Mouse (Mus musculus) intestine, embryonic 14.5 days (tissue): ENCODE measurements at regions not wholly inside any gene's neighbourhood (a gene's known extent, or its start where the extent isn't known, plus 50 kb on each side); places are given as distances from the start of the nearest gene placed in this dataset.

Experiments
- ATAC-seq: fragments of 200-750 bp; cut with Nextera tagmentation; replicated peaks from 2 replicates; pipeline ENCODE4 v1.8.0; 2017; ENCODE audit warnings: low read depth, moderate number of reproducible peaks, moderate TSS enrichment, moderate library complexity; ENCODE audit not compliant: low FRiP score, low TSS enrichment
- DNase-seq: peaks from one replicate; pipeline ENCODE4 v3.0.0-alpha.2; 2018; ENCODE audit warnings: low spot score
- H3K27ac ChIP-seq: fragments of 300-500 bp; sonication (generic); 2 replicates; pipeline ENCODE4 v1.5.1; 2014; ENCODE audit warnings: low read depth, mild to moderate bottlenecking, control low read depth
- H3K27me3 ChIP-seq: fragments of 300-500 bp; sonication (generic); replicated peaks from 2 replicates; pipeline ENCODE4 v1.6.1; 2014; ENCODE audit warnings: low read length, control low read depth; ENCODE audit not compliant: control insufficient read depth, insufficient read depth
- H3K36me3 ChIP-seq: fragments of 300-500 bp; sonication (generic); 2 replicates; pipeline ENCODE4 v1.6.1; 2014; ENCODE audit warnings: low read length, control low read depth; ENCODE audit not compliant: control insufficient read depth, insufficient read depth
- H3K4me1 ChIP-seq: fragments of 300-500 bp; sonication (generic); replicated peaks from 2 replicates; pipeline ENCODE4 v1.6.1; 2014; ENCODE audit warnings: low read length, control low read depth, mixed read lengths; ENCODE audit not compliant: control insufficient read depth, insufficient read depth
- H3K4me2 ChIP-seq: fragments of 300-500 bp; sonication (generic); 2 replicates; pipeline ENCODE4 v1.6.1; 2014; ENCODE audit warnings: low read length
- H3K4me3 ChIP-seq: fragments of 300-500 bp; sonication (generic); 2 replicates; pipeline ENCODE4 v1.5.1; 2014; ENCODE audit warnings: low read depth, low read length, control low read depth, mixed read lengths
- H3K9ac ChIP-seq: fragments of 300-500 bp; sonication (generic); 2 replicates; pipeline ENCODE4 v1.6.1; 2014; ENCODE audit warnings: mild to moderate bottlenecking, low read length
- H3K9me3 ChIP-seq: fragments of 300-500 bp; sonication (generic); 2 replicates; pipeline ENCODE4 v1.6.1; 2016; ENCODE audit warnings: low read length, control low read depth; ENCODE audit not compliant: control insufficient read depth
- WGBS: fragments of 180-500 bp; shearing (Covaris S2); extraction: QIAGEN DNeasy Blood & Tissue Kit; methylation state at CpG from one replicate; pipeline ENCODE4 v1.1.7; 2014; 5-methylcytosine and 5-hydroxymethylcytosine counted together

GRCm38 (mm10) chr3:147838816-147839215, 986.6 kb downstream of the Ttll7 start:
- H3K36me3 ChIP-seq: no peaks in the 10 kb centered on the region
- H3K4me2 ChIP-seq: no peak overlapping the region
- no peak overlapping the region for H3K27ac ChIP-seq
- DNase-seq: no peak
- H3K4me1 ChIP-seq: no peaks in the 10 kb centered on the region; the same call in 1 of the 2 replicates
- H3K9ac ChIP-seq: no peak overlapping the region
- no peaks in the 10 kb centered on the region for H3K9me3 ChIP-seq
- H3K4me3 ChIP-seq: no peak overlapping the region
- H3K27me3 ChIP-seq: no peaks in the 10 kb centered on the region
- no peak for ATAC-seq
- 71% methylated on average over 4 of the region's 4 CpGs for WGBS

GRCm38 (mm10) chr3:147835716-147836115, 983.5 kb downstream of the Ttll7 start:
- Histone ChIP-seq H3K9ac (no peak overlapping the region), H3K27me3 (no peaks in the 10 kb centered on the region), H3K27ac (no peak overlapping the region), H3K4me1 (no peaks in the 10 kb centered on the region; the same call in 1 of the 2 replicates), H3K36me3 (no peaks in the 10 kb centered on the region), H3K4me2 (no peak overlapping the region), H3K4me3 (no peak overlapping the region), H3K9me3 (no peaks in the 10 kb centered on the region)
- 95% methylated on average over 2 of the region's 2 CpGs for WGBS
- DNase-seq (no peak), ATAC-seq (no peak)

GRCm38 (mm10) chr3:147825337-147825736, 973.2 kb downstream of the Ttll7 start:
- H3K27me3 ChIP-seq: no peaks in the 10 kb centered on the region
- no peaks in the 10 kb centered on the region for H3K9me3 ChIP-seq
- H3K4me1 ChIP-seq: no peaks in the 10 kb centered on the region
- H3K9ac ChIP-seq: no peak overlapping the region
- no peak overlapping the region for H3K4me2 ChIP-seq
- ATAC-seq (no peak), DNase-seq (no peak)
- no peak overlapping the region for H3K4me3 ChIP-seq
- WGBS: 74% methylated on average over 1 of the region's 1 CpGs
- no peak overlapping the region for H3K27ac ChIP-seq
- H3K36me3 ChIP-seq: no peaks in the 10 kb centered on the region

GRCm38 (mm10) chr3:147824451-147824850, 972.3 kb downstream of the Ttll7 start:
- no peak overlapping the region for H3K9ac ChIP-seq
- H3K4me2 ChIP-seq: no peak overlapping the region
- no peaks in the 10 kb centered on the region for H3K36me3 ChIP-seq
- DNase-seq (no peak), ATAC-seq (no peak)
- H3K27me3 ChIP-seq: no peaks in the 10 kb centered on the region
- no peak overlapping the region for H3K4me3 ChIP-seq
- H3K4me1 ChIP-seq: no peaks in the 10 kb centered on the region
- H3K27ac ChIP-seq: no peak overlapping the region
- no peaks in the 10 kb centered on the region for H3K9me3 ChIP-seq

- ATAC-seq: no peak
- H3K4me3 ChIP-seq: no peak overlapping the region
- no peak for DNase-seq
- no peak overlapping the region for H3K27ac ChIP-seq
- H3K36me3 ChIP-seq: no peaks in the 10 kb centered on the region
- no peaks in the 10 kb centered on the region for H3K4me1 ChIP-seq
- H3K9me3 ChIP-seq: no peaks in the 10 kb centered on the region
- no peaks in the 10 kb centered on the region for H3K27me3 ChIP-seq
- no peak overlapping the region for H3K4me2 ChIP-seq
- H3K9ac ChIP-seq: no peak overlapping the region
Measured at GRCm38 (mm10) chr3:147814080-147814650, 962.0 kb downstream of the Ttll7 start.

GRCm38 (mm10) chr3:147802546-147802945, 950.4 kb downstream of the Ttll7 start:
- DNase-seq (no peak), ATAC-seq (no peak)
- Histone ChIP-seq H3K4me1 (no peaks in the 10 kb centered on the region), H3K27me3 (no peaks in the 10 kb centered on the region), H3K9me3 (no peaks in the 10 kb centered on the region), H3K4me3 (no peak overlapping the region), H3K9ac (no peak overlapping the region), H3K36me3 (no peaks in the 10 kb centered on the region), H3K27ac (no peak overlapping the region), H3K4me2 (no peak overlapping the region)
- WGBS: 88% methylated on average over 4 of the region's 4 CpGs

- DNase-seq (no peak), ATAC-seq (no peak)
- no peaks in the 10 kb centered on the region for H3K9me3 ChIP-seq
- H3K27me3 ChIP-seq: no peaks in the 10 kb centered on the region
- WGBS: 78% methylated on average over 8 of the region's 8 CpGs
- H3K4me2 ChIP-seq: no peak overlapping the region
- H3K36me3 ChIP-seq: no peaks in the 10 kb centered on the region
- no peak overlapping the region for H3K4me3 ChIP-seq
- no peaks in the 10 kb centered on the region for H3K4me1 ChIP-seq
- H3K9ac ChIP-seq: no peak overlapping the region
- H3K27ac ChIP-seq: no peak overlapping the region
Measured at GRCm38 (mm10) chr3:147796524-147796923, 944.4 kb downstream of the Ttll7 start.

- no peak overlapping the region for H3K9ac ChIP-seq
- no peak for DNase-seq
- H3K4me1 ChIP-seq: no peaks in the 10 kb centered on the region
- H3K4me2 ChIP-seq: no peak overlapping the region
- no peaks in the 10 kb centered on the region for H3K27me3 ChIP-seq
- no peak overlapping the region for H3K4me3 ChIP-seq
- no peak for ATAC-seq
- no peaks in the 10 kb centered on the region for H3K9me3 ChIP-seq
- H3K27ac ChIP-seq: no peak overlapping the region
- no peaks in the 10 kb centered on the region for H3K36me3 ChIP-seq
Measured at GRCm38 (mm10) chr3:147795116-147795515, 942.9 kb downstream of the Ttll7 start.

- H3K27ac ChIP-seq: no peak overlapping the region
- H3K4me2 ChIP-seq: no peak overlapping the region
- H3K27me3 ChIP-seq: no peaks in the 10 kb centered on the region
- no peak for DNase-seq
- ATAC-seq: no peak
- H3K9ac ChIP-seq: no peak overlapping the region
- H3K36me3 ChIP-seq: no peaks in the 10 kb centered on the region
- H3K9me3 ChIP-seq: no peaks in the 10 kb centered on the region
- no peaks in the 10 kb centered on the region for H3K4me1 ChIP-seq
- no peak overlapping the region for H3K4me3 ChIP-seq
- 70% methylated on average over 2 of the region's 2 CpGs for WGBS
Measured at GRCm38 (mm10) chr3:147786555-147786954, 934.4 kb downstream of the Ttll7 start.
